Mouse (Mus musculus) frontal cortex, adult 2 months (tissue): ENCODE measurements around the gene Ppp1r12b. TPM values are rescaled to one million over a fixed set of nuclear protein-coding genes. Genes with fewer than 3 reads are reported as not detected.

ENCODE experiments used
- DNase-seq, 2 experiments: peaks; one replicate each; pipeline ENCODE4 v3.0.0; 2022; ENCODE audit warnings: low spot score in 1 of 2; ENCODE audit errors: extremely low spot score in 1 of 2
- polyA plus RNA-seq: library from polyadenylated mRNA; depleted of rRNA; stranded (reverse); fragments of >200 nt; gene quantifications from 2 replicates; pipeline ENCODE4 v1.2.3, GENCODE M21; 2012

The Ppp1r12b gene
- polyA plus RNA-seq, 1 experiment = 64.8 TPM

- DNase-seq = no peak
Measured at GRCm38 (mm10) chr1:134741433-134741832, 214.3 kb downstream of the Ppp1r12b start.

GRCm38 (mm10) chr1:134737463-134737862 lies 218.3 kb downstream of the Ppp1r12b start:
- no peak for DNase-seq

GRCm38 (mm10) chr1:134733659-134734058 lies 222.1 kb downstream of the Ppp1r12b start:
- DNase-seq = no peak

GRCm38 (mm10) chr1:134727256-134727655 lies 228.5 kb downstream of the Ppp1r12b start:
- DNase-seq = no peak

- no peak for DNase-seq
Measured at GRCm38 (mm10) chr1:134726480-134726879, 229.3 kb downstream of the Ppp1r12b start.

GRCm38 (mm10) chr1:134725276-134725675 lies 230.5 kb downstream of the Ppp1r12b start:
- DNase-seq = peak in 1 of 2 experiments; percentile 47

GRCm38 (mm10) chr1:134722891-134723290 lies 232.9 kb downstream of the Ppp1r12b start:
- no peak for DNase-seq

GRCm38 (mm10) chr1:134721486-134721885 lies 234.3 kb downstream of the Ppp1r12b start:
- DNase-seq = no peak

- peak in 1 of 2 experiments; percentile 55 for DNase-seq
Measured at GRCm38 (mm10) chr1:134719718-134720304, 235.9 kb downstream of the Ppp1r12b start.

- DNase-seq = no peak
Measured at GRCm38 (mm10) chr1:134715092-134715491, 240.7 kb downstream of the Ppp1r12b start.

- no peak for DNase-seq
Measured at GRCm38 (mm10) chr1:134714166-134714565, 241.6 kb downstream of the Ppp1r12b start.

- DNase-seq = no peak
Measured at GRCm38 (mm10) chr1:134713421-134713969, 242.2 kb downstream of the Ppp1r12b start.

- DNase-seq = no peak
Measured at GRCm38 (mm10) chr1:134712781-134713299, 242.9 kb downstream of the Ppp1r12b start.

- DNase-seq = no peak
Measured at GRCm38 (mm10) chr1:134711653-134712052, 244.1 kb downstream of the Ppp1r12b start.

- DNase-seq = no peak
Measured at GRCm38 (mm10) chr1:134711061-134711460, 244.7 kb downstream of the Ppp1r12b start.

- no peak for DNase-seq
Measured at GRCm38 (mm10) chr1:134709411-134710306, 246.1 kb downstream of the Ppp1r12b start.

GRCm38 (mm10) chr1:134708801-134709385 lies 246.8 kb downstream of the Ppp1r12b start:
- DNase-seq = peak in 1 of 2 experiments; percentile 43

- no peak for DNase-seq
Measured at GRCm38 (mm10) chr1:134708274-134708673, 247.5 kb downstream of the Ppp1r12b start.

GRCm38 (mm10) chr1:134707516-134707915 lies 248.2 kb downstream of the Ppp1r12b start:
- DNase-seq = no peak

- no peak for DNase-seq
Measured at GRCm38 (mm10) chr1:134706549-134706948, 249.2 kb downstream of the Ppp1r12b start.
